Mouse (Mus musculus) cerebellum, adult 9-10 months (tissue): ENCODE measurements around the gene Tpt1.
"Not testable (repeated sequence)": the region's sequence is repeated elsewhere in the genome, so short reads cannot be mapped to it uniquely, and the experiment has no call there.

Source experiments
- DNase-seq: peaks from one replicate; pipeline ENCODE4 v3.0.0; 2022

The Tpt1 gene

GRCm38 (mm10) chr14:75844867-75845697, at the start of gene Tpt1:
Gene Tpt1 (plus strand): TSS chr14:75845093.
- peak; percentile 99 for DNase-seq

- DNase-seq: no peak
These were observed 49.0 kb upstream of the Tpt1 start for GRCm38 (mm10) chr14:75795918-75796317.

DNA sequence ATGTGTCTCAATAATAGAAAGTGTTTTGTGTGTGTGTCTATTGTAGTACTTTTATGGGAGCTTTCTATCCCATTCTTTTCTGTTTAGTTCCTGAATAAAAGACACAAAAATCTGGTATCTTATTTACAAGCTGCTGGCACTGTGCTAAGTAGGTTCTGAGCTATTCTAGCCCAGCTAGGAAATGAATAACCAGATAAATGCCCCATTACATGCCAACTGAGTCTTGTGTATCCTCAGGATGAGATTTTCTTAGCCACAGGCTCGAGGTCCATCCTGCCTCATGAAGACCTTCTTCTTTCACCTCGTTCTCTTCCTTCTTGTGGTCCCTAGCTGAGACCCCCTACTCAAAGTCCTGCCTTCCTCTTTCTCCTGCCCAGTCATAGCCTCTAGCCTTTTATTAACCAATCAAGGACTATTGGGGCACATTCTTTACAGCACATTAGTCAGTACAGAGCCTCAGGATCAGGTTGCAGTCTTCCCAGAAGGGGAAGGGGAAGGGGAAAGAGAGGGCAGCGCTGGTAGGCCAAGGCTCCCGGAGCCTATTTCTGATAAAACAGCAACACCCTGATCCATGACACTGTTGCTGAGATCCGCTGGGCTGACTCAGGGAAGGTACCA, 47.0 kb upstream of the Tpt1 start:
- DNase-seq: no peak

DNA sequence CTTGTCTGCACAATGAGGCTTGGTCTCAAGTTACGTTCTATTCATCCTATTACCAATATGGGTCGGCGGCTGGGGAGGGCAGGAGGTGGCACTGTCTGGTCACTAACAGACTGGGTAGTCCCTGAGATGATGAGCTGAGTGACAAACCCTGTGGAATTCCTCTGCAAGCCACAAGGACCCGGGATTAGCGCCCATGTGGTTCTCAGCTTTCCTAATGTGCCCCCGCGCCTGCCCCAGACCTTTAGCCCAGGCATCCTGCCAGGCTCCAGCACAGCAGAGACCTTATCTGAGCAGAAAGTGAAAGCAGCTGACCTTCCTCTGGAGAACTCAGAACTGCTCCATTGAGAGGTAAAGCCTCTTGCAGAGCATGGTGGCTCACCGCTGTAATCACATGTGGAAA, 37.1 kb upstream of the Tpt1 start:
- DNase-seq: no peak

DNA sequence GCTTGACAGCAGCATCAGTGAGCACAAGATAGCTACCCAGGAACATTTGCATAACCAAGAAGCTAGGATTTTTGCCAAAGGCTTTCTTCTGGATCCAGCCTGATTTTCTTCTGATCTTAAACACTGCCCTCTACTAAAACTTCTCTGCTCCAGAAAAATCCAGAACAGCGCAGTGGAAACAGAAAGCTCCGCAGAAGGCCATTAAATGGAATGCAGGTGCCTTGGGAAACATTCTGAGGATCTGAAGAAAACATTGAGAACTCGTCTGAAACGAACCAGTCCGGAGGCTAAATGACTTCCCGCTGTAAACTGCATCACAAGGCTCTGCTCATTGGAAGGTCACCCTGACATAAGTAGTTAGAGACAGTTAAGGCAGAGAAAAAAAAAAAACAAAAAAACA, 35.0 kb upstream of the Tpt1 start:
- DNase-seq: no peak

- DNase-seq: no peak
These were observed 26.4 kb upstream of the Tpt1 start for GRCm38 (mm10) chr14:75818528-75818927.

- DNase-seq: no peak
These were observed 25.6 kb upstream of the Tpt1 start for GRCm38 (mm10) chr14:75819341-75819740.

- no peak for DNase-seq
These were observed 24.9 kb upstream of the Tpt1 start for GRCm38 (mm10) chr14:75820007-75820406.

DNA sequence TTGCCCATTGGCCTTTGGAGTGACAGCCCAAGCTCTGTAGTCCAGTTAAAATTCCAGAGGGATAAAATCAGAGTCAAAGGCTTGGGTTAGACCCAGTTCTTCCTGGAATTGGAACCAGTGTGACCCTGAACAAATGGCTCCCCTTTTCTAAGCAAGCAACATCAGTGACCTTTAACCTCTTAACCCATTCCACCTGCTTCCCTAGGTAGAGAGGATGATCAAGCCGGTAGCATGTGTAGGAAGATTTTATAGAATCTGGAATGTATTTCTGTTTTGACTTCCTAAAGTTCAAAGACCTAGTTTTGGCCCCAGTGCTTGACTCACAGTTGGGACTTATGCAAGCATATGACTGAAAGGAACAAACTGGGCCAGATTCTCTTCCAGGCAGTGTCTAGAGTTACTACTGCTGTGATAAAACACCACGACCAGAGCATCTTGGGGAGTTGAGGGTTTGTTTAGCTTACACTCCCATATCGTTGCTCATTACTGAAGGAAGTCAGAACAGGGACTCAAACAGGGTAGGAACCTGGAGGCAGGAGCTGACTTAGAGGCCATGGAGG, 18.0 kb upstream of the Tpt1 start:
- DNase-seq: no peak

- DNase-seq: no peak
These were observed 16.7 kb upstream of the Tpt1 start for GRCm38 (mm10) chr14:75828221-75828620.

GRCm38 (mm10) chr14:75828866-75829806, 15.8 kb upstream of the Tpt1 start:
- DNase-seq: peak; percentile 96

- not testable (repeated sequence) for DNase-seq
These were observed 15.1 kb upstream of the Tpt1 start for GRCm38 (mm10) chr14:75829817-75830216.

GRCm38 (mm10) chr14:75832031-75832430, 12.9 kb upstream of the Tpt1 start:
- no peak for DNase-seq

- no peak for DNase-seq
These were observed 11.9 kb upstream of the Tpt1 start for GRCm38 (mm10) chr14:75832982-75833381.

GRCm38 (mm10) chr14:75833546-75834250, 11.2 kb upstream of the Tpt1 start:
- no peak for DNase-seq

GRCm38 (mm10) chr14:75834251-75834738, 10.6 kb upstream of the Tpt1 start:
- peak; percentile 44 for DNase-seq

DNA sequence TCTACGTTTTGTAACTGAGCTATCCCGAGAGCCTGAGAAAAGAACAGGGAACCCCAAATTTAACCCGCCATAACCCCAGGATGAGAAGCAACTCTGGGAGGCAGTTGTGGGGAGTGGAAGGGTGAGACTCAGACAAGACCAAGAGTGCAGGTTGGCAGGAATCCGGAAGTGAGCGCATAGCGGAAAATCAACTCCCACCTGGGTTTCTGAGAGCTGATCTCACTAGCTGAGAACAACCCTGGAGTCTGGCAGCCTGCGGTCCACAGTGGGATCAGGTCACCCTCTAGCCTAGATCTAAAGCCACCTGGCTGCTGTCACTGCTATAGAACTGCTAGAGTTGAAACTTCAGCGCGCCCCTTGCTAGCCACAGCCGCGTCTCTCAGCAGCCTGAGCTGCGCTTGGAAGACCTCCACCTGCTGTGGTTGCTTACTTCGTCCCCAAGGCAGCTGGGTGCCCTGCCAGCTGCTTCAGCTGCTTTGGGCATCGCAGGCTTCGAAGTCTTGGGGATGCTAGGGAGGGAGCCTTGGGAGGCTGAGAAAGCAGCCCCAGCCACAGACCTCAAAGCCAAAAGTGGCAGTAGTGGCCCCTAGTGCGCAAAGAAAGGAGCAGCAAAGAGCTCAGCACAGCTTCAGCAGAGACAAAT, 10.0 kb upstream of the Tpt1 start:
- peak; percentile 45 for DNase-seq

DNA sequence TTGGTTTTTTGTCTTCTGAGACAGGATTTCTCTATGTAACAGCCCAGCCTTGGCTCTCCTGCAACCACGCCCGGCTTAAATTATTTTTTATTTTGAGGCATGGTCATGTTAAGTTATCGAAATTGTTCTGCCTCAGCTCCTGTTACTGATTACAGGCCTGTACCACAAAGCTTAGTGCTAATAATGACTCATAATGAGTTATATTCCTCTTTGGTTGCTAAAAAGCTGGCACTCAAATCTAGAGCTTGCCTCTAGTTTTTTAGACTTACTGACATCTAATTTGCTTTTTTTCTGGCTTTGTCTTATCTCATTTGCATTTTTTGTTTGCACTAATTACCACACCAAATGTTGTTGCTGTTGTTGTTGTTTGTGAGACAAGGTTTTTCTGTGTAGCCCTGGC, 8.3 kb upstream of the Tpt1 start:
- no peak for DNase-seq

GRCm38 (mm10) chr14:75837048-75837916, 7.6 kb upstream of the Tpt1 start:
- DNase-seq: no peak

- not testable (repeated sequence) for DNase-seq
These were observed 3.1 kb upstream of the Tpt1 start for GRCm38 (mm10) chr14:75841758-75842157.
